Mouse (Mus musculus) layer of hippocampus, adult 8-10 months (tissue): ENCODE data around the gene Sema4f. TPM values are rescaled to one million over a fixed set of nuclear protein-coding genes. Genes with fewer than 3 reads are reported as not detected.

Source experiments
- DNase-seq, 2 experiments: peaks; one replicate each; pipeline ENCODE4 v3.0.0; 2022; ENCODE audit warnings: low spot score in 2 of 2
- total RNA-seq, 4 experiments: library from RNA; stranded (reverse); gene quantifications; 2 replicates each; pipeline ENCODE4 v1.2.4; 2022

The Sema4f gene
- total RNA-seq, 4 experiments from 2014 or later = 33.5 to 44.9 (median 40.1) TPM

- DNase-seq = peak in 1 of 2 experiments; percentile 56
Observed at GRCm38 (mm10) chr6:82915889-82916288, 23.7 kb downstream of the Sema4f start.

- DNase-seq = no peak
Observed at GRCm38 (mm10) chr6:82913336-82914247, 26.0 kb downstream of the Sema4f start.

- no peak for DNase-seq
Observed at GRCm38 (mm10) chr6:82911303-82911702, 28.3 kb downstream of the Sema4f start.

- DNase-seq = peak in 1 of 2 experiments; percentile 41
Observed at GRCm38 (mm10) chr6:82909136-82909855, 30.3 kb downstream of the Sema4f start.

GRCm38 (mm10) chr6:82908034-82908433 is 31.5 kb downstream of the Sema4f start:
- no peak for DNase-seq

GRCm38 (mm10) chr6:82906985-82907384 is 32.6 kb downstream of the Sema4f start:
- DNase-seq = no peak

GRCm38 (mm10) chr6:82902559-82902958 is 37.0 kb downstream of the Sema4f start:
- no peak for DNase-seq

GRCm38 (mm10) chr6:82898745-82899144 is 40.8 kb downstream of the Sema4f start:
- DNase-seq = no peak

- no peak for DNase-seq
Observed at GRCm38 (mm10) chr6:82898227-82898626, 41.3 kb downstream of the Sema4f start.

- no peak for DNase-seq
Observed at GRCm38 (mm10) chr6:82897311-82897710, 42.3 kb downstream of the Sema4f start.

GRCm38 (mm10) chr6:82893415-82893814 is 46.2 kb downstream of the Sema4f start:
- DNase-seq = no peak

GRCm38 (mm10) chr6:82892540-82892939 is 47.0 kb downstream of the Sema4f start:
- DNase-seq = no peak

- no peak for DNase-seq
Observed at GRCm38 (mm10) chr6:82891488-82891887, 48.1 kb downstream of the Sema4f start.

GRCm38 (mm10) chr6:82886330-82886729 is 53.2 kb downstream of the Sema4f start:
- no peak for DNase-seq

- no peak for DNase-seq
Observed at GRCm38 (mm10) chr6:82885909-82886308, 53.7 kb downstream of the Sema4f start.

- DNase-seq = no peak
Observed at GRCm38 (mm10) chr6:82885441-82885840, 54.1 kb downstream of the Sema4f start.

- DNase-seq = no peak
Observed at GRCm38 (mm10) chr6:82884570-82884969, 55.0 kb downstream of the Sema4f start.

- DNase-seq = peak; percentile 18 to 38
Observed at GRCm38 (mm10) chr6:82881485-82882096, 58.0 kb downstream of the Sema4f start.

GRCm38 (mm10) chr6:82880807-82881206 is 58.8 kb downstream of the Sema4f start:
- DNase-seq = no peak

GRCm38 (mm10) chr6:82879463-82880089 is 60.0 kb downstream of the Sema4f start:
- no peak for DNase-seq

- DNase-seq = no peak
Observed at GRCm38 (mm10) chr6:82875509-82875935, 64.0 kb downstream of the Sema4f start.
